Mouse (Mus musculus): ENCODE results near the gene Knop1.

Knop1 gene

DNA sequence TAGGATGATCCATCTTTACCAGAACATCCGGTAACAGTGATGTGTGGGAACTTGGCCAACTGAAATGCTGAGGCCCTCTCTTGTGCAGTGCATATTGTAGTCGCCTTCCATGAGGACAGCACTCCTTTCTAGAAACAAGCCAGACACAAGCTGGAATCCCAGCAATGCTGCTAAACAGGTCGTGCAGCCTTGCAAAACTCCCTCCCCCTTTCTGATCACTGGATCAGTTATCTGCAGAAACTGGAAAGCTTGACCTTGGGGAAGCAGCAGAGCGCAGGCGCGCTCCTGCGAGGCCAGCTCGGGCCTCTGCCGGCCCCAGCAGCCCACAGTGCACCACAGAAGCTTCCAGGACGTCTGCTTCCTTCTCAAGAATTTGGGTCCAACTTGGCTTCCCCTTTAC is 7.3 kb downstream of the Knop1 start:
- in situ Hi-C loops (cut with MboI), result no loop called here

GRCm38 (mm10) chr7:118846329-118846728 is 9.7 kb downstream of the Knop1 start:
- in situ Hi-C loops (cut with MboI), result no loop called here

DNA sequence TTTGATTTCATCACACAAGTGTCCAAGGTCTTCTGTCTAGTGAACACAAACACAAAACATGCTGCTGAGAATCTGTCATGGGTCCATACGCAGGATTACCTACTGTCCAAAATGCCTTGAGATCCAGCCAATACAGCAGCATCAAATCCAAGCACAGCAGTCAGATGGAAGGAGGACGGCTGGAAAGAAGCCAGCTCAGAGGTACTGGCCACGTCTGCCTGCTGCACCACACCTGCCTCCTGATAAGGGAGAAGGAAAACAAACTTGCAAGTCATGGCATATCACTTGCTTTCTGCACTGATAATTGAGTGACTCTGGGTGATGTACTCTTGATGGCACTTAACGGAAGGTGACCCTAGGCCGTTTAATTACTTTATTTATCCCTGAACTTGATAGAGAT is 10.9 kb downstream of the Knop1 start:
- in situ Hi-C loops (cut with MboI), result no loop called here

DNA sequence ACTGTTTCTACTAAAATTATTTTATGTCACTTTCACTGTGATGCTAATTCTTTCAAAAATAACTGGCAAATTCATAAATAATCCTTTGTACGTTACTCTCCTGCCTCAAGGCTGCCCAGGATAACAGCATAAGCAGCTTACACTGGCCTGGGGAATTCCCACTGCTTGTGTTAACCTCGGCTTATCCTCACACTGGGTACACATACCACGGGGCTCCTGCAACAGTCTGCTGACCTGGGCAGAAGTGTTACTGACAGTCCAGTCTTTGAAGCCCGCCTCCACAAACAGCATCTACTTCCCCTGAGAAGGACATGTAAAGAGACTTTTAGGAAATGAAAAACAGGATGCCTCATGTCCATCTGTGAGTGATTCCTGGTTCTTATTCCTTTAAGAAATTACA is 13.1 kb downstream of the Knop1 start:
- in situ Hi-C loops (cut with MboI), result no loop called here

- in situ Hi-C loops (cut with MboI), result no loop called here
Measured at GRCm38 (mm10) chr7:118841796-118842195, 14.3 kb downstream of the Knop1 start.

DNA sequence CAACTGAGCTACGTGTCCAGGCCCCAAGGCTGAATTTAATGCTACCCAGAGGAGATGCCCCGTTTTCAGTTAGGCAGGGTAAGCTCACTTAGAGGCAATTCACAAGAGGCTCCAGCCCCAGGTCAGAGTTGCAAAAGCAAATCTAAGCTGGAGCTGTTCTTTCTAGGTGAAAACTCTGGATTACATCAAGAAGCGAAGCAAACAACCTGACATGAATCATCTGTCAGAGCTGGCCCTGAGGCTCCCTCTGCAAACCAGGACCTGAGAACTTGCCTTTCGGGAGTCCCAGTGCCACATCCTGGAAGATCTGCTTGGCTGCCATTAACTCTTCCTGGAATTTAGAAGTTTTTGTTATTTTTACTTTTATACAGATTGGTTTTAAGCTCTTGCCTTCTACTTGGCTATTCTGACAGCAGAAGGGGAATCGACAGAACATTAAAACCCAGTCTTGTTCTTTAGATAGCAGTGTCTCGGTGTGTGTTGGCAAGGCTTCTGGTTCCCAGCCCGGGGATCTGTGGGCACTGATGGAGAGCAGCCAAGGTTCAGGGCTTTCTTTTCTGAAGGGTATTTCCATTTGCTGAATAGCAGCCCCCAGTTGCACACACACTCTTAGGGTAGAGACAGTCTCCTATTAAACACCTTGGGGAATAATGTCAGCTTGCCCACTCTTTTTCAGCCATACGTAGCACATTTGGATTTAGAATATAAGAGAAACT is 14.9 kb downstream of the Knop1 start:
- in situ Hi-C loops (cut with MboI), result no loop called here

GRCm38 (mm10) chr7:118837901-118838300 is 18.2 kb downstream of the Knop1 start:
- in situ Hi-C loops (cut with MboI), result no loop called here

DNA sequence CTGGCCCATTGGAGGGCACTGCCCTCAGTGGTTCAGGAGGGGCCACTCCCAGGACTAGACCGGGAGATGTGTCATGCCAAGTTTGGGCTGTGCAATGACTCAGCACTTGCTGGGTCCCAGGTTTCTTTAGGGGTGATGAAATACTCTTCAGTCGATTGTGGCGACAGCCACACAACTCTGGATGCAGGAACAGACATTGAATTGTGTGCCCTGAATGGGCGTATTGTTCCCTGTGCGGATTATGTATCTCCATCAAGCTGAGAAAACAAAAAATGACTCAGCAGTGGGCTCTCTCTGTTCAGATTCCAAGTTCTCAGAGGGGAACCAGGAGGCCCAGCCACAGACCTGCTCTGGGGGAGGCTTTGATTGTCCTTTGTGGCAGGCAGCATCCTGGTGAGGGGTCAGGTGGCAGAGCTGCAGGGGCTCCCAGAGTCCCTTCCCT is 28.1 kb downstream of the Knop1 start:
- in situ Hi-C loops (cut with MboI), result no loop called here

DNA sequence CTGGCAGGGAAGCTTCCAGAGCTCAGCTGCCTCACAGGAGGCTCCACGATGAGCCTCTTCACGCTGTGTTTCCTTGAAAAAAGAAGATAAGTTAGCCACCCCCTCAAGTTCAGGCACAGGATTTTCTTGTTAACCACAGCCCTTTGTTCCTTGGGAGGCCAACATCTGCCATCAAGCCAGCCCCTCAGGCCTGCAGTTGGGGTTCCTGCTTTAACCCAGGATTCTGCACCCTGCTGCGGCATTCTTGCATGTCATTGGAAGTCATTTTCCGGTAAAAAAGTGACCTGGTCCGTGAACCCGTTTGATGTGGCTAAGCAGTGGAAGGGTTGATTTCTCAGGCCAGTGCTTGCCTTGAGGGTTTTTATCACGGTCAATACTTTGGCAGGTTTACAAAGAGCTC is 31.6 kb downstream of the Knop1 start:
- in situ Hi-C loops (cut with MboI), result no loop called here

DNA sequence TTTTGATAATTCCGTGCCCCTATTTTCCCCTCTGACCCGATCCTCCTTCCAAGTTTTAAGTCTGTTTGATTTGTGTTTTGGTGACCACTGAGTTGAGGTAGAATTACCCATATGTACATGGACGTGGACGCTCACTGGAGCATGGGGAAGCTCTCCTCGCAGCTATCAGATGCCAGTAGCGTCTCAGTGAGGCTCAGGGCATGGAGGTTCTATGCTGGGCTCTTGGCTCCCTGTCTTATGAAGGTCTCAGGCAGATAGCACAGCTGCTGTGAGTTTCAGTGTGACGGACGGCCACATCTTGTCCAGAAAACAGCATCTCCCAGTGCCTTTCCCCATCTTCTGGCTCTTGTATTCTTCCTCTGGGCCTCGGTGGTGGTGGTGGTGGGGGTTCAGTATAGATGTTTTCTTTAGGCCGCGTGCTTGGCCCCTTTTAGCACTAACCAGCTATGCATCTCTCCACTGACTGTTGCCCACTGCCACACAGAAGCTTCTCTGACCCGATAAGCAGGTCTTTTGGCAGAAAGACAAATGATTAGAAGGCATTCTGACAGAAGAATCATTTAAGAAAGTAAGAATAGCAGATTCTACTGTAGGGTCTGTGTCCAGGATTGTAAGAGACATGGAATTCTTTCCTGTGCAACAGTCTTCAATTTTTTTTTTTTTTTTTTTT is 34.0 kb downstream of the Knop1 start:
- in situ Hi-C loops (cut with MboI), result no loop called here

- in situ Hi-C loops (cut with MboI), result no loop called here
Measured at GRCm38 (mm10) chr7:118821356-118821755, 34.7 kb downstream of the Knop1 start.

DNA sequence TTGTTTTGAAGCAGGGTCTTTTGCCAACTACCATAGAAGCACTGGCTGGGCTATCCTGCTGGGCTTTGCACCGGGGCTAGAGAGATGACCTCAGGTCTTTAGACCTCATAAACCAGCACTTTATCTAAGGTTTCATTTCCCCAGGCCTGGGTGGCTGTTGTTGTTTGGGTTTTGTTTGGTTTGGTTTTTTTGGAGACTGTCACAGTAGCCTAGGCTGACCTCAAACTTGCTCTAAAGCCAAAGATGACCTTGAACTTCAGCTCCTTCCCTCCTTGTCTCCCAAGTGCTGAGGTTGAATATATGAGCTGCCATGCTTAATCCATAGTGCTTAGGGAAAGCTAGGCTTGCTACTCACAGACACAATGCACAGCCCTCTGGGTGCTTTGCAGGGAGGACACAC is 36.4 kb downstream of the Knop1 start:
- in situ Hi-C loops (cut with MboI), result no loop called here

GRCm38 (mm10) chr7:118817741-118818140 is 38.3 kb downstream of the Knop1 start:
- in situ Hi-C loops (cut with MboI), result no loop called here

GRCm38 (mm10) chr7:118816275-118816674 is 39.8 kb downstream of the Knop1 start:
- in situ Hi-C loops (cut with MboI), result no loop called here

DNA sequence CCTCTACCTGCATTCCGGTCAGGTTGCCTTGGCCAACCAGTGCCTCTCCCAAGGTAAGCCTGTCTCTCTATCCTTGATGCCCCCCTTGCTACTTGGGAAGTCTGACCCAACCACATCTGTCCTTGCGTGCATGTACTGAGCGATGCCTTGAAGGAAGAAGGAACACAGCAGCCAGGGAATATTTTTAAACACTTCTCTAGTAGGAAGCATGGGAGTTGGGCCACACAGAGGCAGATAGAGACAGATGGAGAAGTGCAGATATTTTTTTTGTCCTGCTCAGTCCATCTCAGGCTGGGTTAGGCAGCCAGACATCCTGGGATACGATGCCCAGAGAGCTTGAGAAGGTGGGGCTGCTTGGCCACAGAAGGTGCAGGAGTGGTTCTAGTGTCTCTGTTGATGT is 42.5 kb downstream of the Knop1 start:
- in situ Hi-C loops (cut with MboI), result no loop called here

DNA sequence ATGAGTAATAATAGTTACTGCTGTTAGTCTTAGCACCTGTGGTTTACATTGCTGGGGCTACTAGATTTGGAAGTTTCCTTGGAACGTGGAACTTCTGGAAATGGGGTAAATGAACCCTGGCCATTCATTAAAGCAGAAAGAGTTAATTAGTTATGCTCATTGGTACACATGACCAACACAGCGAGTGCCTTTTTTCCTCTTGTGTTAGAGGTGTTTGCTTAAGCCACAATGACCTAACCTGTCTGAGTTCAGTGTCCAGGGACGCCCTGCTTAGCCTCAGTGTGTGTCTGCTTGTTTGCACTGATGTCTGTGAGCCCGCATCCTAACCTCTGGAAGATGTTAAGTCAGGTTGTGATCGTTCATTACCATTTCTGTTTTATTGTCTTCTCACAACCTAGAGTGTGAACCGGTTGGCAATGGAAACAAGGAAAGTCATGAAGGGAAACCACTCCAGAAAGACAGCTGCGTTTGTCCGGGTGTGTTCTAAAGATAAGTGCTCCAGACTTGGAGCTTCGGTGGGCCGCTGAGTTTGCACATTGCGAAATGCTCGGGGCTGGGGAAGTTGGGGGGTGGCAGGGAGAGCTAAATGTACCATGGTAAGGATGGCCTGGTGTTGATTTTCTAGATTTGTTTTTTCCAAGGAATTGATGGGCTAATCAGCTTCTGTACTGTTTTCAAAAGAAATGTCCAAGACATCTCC is 44.5 kb downstream of the Knop1 start:
- in situ Hi-C loops (cut with MboI), result no loop called here

DNA sequence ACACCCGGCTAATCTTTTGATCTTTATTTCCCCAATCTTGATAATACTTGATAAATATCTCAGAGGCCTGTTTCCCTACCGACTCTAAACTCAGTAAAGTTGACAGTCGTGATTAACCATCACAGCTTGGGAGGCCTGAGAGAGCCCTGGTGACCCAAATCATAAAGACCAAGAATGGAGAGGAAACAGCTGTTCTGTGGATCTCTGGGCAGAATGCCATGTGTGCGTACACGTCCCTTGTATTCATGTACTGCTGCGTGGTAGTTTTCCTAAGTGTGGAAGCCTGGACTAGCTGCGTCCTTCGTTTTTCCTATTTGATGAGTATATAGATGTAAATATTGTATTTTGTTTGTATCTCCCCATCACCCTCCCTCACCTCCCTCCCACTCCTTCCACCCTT is 48.2 kb downstream of the Knop1 start:
- in situ Hi-C loops (cut with MboI), result loop anchor here (5.0 kb wide), 1 partner anchor 44 kb away; no protein-coding TSS in a partner anchor

DNA sequence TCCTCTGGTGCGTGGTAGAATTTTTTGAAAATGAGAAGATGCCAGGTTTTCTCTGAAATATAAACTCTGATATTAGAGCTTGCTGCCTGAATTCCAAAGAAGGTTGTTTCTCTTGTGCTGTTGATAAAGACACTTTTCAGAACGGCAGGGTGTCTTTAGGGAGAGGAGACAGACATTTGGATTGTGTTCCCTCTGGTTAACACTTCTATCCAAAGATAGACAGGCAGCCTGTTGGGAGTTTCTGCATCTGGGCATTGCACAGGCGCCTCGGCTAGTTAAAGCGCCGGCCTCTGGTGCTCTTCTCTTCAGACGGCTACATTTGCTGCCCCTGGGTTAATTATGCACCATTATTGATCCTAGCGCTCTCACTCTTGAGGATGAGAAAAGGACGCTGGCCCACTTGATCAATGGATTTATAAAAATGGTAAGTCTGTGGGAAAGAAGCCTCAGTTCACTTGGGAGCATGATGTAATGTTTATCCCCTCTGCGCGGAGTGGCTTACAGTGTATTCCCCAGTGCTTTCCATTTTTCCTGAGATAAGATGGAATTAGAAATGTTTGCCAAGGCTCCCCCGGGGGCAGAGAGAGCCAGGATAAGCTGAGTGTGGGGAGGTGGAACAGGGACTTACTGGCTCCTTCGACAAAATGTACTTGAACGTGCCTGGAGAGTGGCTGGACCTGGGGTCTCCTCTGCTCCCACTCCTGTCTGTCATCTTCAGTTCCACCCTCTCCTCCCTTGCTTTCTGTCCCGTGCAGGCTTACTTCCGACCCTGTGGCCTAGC is 49.2 kb downstream of the Knop1 start:
- in situ Hi-C loops (cut with MboI), result loop anchor here (5.0 kb wide), 1 partner anchor 45 kb away; no protein-coding TSS in a partner anchor

- in situ Hi-C loops (cut with MboI), result no loop called here
Measured at GRCm38 (mm10) chr7:118803425-118803824, 52.6 kb downstream of the Knop1 start.

DNA sequence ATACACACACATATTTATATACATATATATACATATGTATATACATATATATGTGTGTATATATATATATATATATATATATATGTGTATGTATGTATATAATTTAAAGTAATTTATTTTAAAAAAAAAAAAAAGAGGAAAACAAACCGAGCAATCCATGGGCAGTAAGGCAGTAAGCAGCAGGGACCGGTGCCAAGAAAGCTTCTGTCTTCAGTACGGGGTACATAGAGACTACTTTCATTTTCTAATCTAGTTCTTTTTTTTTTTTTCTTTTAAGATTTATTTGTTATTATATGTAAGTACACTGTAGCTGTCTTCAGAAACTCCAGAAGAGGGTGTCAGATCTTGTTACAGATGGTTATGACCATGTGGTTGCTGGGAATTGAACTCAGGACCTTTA is 54.3 kb downstream of the Knop1 start:
- in situ Hi-C loops (cut with MboI), result no loop called here

DNA sequence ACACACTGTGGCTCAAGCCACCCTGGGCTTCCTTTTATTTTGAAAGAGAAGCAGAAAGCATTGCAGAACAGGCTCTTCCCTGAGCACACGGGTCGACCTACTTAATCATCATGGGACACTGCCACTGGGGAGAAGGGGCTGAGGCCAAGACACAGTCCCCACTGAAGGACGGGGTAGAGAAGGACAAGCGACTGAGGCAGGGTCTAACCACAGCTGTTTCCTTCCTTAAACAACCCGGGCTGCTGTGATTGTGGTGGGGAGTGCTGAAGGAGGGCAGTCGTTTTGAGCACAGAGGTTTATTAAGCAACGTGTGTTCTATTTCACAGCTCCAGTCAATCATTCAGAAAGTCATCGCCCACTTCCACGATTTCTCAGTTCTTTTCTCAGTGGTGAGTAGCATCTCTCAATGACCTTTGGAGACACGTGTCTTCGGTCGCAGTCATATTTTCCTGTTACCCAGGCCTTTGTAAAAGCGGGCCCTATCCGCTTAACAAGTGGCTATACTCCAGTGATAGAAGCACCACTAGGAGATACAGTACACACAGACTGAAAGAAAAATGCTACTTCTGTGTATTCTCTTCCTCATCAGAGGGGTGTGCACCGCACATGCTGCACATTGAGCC is 55.8 kb downstream of the Knop1 start:
- in situ Hi-C loops (cut with MboI), result no loop called here

DNA sequence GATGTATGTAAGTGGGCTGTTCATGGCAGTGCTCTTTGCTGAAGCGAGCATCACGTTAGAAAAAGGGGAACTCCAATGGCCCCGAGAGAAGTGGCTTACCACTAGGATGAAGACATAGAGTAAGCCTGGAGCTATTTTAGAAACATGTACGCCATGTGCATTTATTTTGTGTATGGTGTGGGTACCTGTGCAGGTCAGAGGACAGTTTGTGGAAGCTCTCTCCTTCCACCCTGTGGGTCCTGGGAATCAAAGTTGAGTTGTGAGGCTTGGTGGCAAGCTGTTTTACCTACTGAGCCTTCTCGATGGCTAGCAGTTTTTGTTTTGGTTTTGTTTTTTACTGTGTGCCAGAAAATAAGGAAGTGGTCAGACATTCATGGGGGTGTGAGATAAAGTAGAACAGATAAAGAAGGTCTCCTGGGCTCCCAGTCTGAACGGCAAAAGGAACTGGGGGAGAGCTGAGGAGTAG is 57.9 kb downstream of the Knop1 start:
- in situ Hi-C loops (cut with MboI), result no loop called here
